Mouse (Mus musculus) megakaryocyte, embryonic 14.5 days (primary cell): ENCODE measurements around the gene Adssl1.

ENCODE experiments used
- FLI1 ChIP-seq: IDR thresholded peaks from 2 replicates; pipeline ENCODE4 v1.6.1; 2012; ENCODE audit warnings: low read length, inconsistent platforms, mixed read lengths
- GATA1 ChIP-seq: IDR thresholded peaks from 3 replicates; pipeline ENCODE4 v1.6.1; 2012; ENCODE audit warnings: mixed read lengths, low read length, inconsistent platforms, borderline replicate concordance

GRCm38 (mm10) chr12:112630029-112630428 lies 10.2 kb downstream of the Adssl1 start:
- TF ChIP-seq GATA1 (no peak), FLI1 (no peak)
